Mouse (Mus musculus): ENCODE results near the gene Plk3. TPM values are rescaled to one million over a fixed set of nuclear protein-coding genes. Genes with fewer than 3 reads are reported as not detected.
A peak's percentile ranks its signal among the peaks of the same experiment; 100 is the strongest.

The Plk3 gene
- polyA plus RNA-seq, 1 experiment from 2014 or later = 4.0 TPM

- Histone ChIP-seq H3K27me3 (replicated peaks; ENCODE audit: insufficient read depth, low read length) (no peaks in the 10 kb centered on the region), H3K4me2 (replicated peaks; ENCODE audit: low read depth, low read length) (no peak overlapping the region), H3K36me3 (ENCODE audit: insufficient read depth, low read length) (peaks cover 35% of the 10 kb centered on the region), H3K27ac (ENCODE audit: low read length) (no peak overlapping the region), H3K4me1 (ENCODE audit: insufficient read depth, low read depth, low read length) (no peaks in the 10 kb centered on the region), H3K9ac (replicated peaks; ENCODE audit: low read depth) (no peak overlapping the region), H3K4me3 (ENCODE audit: low read depth, low read length) (no peak overlapping the region), H3K9me3 (ENCODE audit: low read length) (no peaks in the 10 kb centered on the region)
- no peak; the same call in 1 of the 2 replicates for TF ChIP-seq CTCF (IDR thresholded peaks at IDR 0.05)
- no peak for TF ChIP-seq EP300 (IDR thresholded peaks at IDR 0.05)
- DNase-seq (ENCODE audit: low spot score) (no peak), ATAC-seq (no peak)
- WGBS = 59% methylated on average over 6 of the region's 6 CpGs
Measured at GRCm38 (mm10) chr4:117149291-117150211, 15.8 kb upstream of the Plk3 start.

DNA sequence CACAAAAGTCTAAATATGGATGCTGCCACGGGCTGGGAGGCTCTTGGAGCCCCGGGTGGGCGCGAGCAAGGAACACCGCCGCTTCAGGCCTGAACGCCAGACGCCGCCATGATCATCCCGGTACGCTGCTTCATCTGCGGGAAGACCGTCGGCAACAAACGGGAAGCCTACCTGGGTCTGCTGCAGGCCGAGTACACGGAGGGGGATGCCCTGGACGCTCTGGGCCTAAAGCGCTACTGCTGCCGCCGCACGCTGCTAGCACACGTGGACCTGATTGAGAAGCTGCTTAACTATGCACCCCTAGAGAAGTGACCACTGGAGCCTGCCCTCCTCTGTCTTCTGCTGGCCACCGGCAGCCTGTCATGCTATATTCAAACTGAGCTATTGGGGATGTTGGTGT lies 15.1 kb upstream of the Plk3 start:
- Histone ChIP-seq H3K4me1 (ENCODE audit: insufficient read depth, low read depth, low read length) (no peaks in the 10 kb centered on the region), H3K27me3 (replicated peaks; ENCODE audit: insufficient read depth, low read length) (no peaks in the 10 kb centered on the region), H3K4me3 (ENCODE audit: low read depth, low read length) (no peak overlapping the region), H3K9me3 (ENCODE audit: low read length) (no peaks in the 10 kb centered on the region), H3K4me2 (replicated peaks; ENCODE audit: low read depth, low read length) (no peak overlapping the region), H3K27ac (ENCODE audit: low read length) (no peak overlapping the region), H3K9ac (replicated peaks; ENCODE audit: low read depth) (no peak overlapping the region), H3K36me3 (ENCODE audit: insufficient read depth, low read length) (peaks cover 30% of the 10 kb centered on the region; the same call in 1 of the 2 replicates)
- no peak for TF ChIP-seq EP300 (IDR thresholded peaks at IDR 0.05)
- TF ChIP-seq CTCF (IDR thresholded peaks at IDR 0.05) = no peak
- DNase-seq (ENCODE audit: low spot score) = no peak
- 64% methylated on average over 24 of the region's 24 CpGs for WGBS
- ATAC-seq = no peak

DNA sequence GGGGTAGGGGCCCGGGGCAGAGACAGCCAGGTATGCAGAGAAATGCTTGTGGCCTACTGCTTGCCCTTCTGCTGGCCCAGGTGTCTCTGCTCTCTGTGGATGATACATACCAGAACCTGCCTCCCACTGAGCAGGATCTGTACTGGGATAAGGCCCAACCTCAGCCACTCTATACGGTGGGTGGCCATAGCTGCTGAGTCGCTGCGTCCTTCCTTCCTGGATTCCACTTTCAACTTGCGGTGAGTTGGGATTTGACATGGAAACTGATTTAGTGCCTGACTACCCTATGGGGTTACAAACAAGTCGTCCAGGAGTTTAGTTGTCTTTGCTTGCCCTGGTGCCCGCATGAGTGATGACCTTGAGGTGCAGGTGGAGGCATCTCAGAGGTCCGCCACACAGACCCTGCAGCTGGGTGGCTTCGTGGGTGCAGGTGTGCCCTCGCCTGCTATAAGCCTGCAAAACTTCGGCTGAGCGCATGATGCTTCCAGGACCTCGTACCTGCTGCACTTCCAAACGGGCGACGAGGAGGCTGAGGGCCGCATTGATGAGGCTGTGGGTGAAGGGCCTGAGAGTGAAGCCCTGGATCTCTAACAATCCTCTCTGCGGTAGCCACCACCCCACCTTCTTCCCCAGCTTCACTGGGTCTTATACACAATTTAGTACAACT lies 14.4 kb upstream of the Plk3 start:
- H3K27ac ChIP-seq (ENCODE audit: low read length) = no peak overlapping the region
- H3K4me3 ChIP-seq (ENCODE audit: low read depth, low read length) = no peak overlapping the region
- ATAC-seq = no peak
- no peaks in the 10 kb centered on the region for H3K9me3 ChIP-seq (ENCODE audit: low read length)
- H3K4me1 ChIP-seq (ENCODE audit: insufficient read depth, low read depth, low read length) = no peaks in the 10 kb centered on the region
- peaks cover 24% of the 10 kb centered on the region; the same call in 1 of the 2 replicates for H3K36me3 ChIP-seq (ENCODE audit: insufficient read depth, low read length)
- no peaks in the 10 kb centered on the region for H3K27me3 ChIP-seq (replicated peaks; ENCODE audit: insufficient read depth, low read length)
- DNase-seq (ENCODE audit: low spot score) = no peak
- no peak overlapping the region for H3K9ac ChIP-seq (replicated peaks; ENCODE audit: low read depth)
- TF ChIP-seq CTCF (IDR thresholded peaks at IDR 0.05) (no peak), EP300 (IDR thresholded peaks at IDR 0.05) (no peak)
- 77% methylated on average over 18 of the region's 18 CpGs for WGBS
- H3K4me2 ChIP-seq (replicated peaks; ENCODE audit: low read depth, low read length) = no peak overlapping the region

DNA sequence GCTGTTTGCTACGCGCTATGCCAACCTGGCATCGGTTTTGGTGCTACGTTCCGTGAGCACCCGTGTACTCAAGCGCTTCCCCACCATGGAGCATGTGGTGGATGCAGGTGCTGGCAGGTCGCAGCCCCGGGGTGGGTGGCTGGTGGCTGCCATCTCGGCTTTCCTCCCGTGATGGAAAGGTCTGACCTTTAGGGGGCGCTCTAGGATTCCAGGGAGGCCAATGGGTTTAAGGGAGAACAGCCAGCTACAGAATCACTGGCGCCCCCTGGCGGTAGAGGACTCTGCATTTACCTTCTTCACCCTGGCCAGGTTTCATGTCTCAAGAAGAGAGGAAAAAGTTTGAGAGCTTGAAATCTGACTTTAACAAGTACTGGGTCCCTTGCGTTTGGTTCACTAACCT lies 12.4 kb upstream of the Plk3 start:
- Histone ChIP-seq H3K9me3 (ENCODE audit: low read length) (no peaks in the 10 kb centered on the region), H3K9ac (replicated peaks; ENCODE audit: low read depth) (no peak overlapping the region), H3K36me3 (ENCODE audit: insufficient read depth, low read length) (peaks cover 8% of the 10 kb centered on the region; the same call in 1 of the 2 replicates), H3K27ac (ENCODE audit: low read length) (no peak overlapping the region), H3K4me2 (replicated peaks; ENCODE audit: low read depth, low read length) (no peak overlapping the region), H3K4me3 (ENCODE audit: low read depth, low read length) (no peak overlapping the region), H3K27me3 (replicated peaks; ENCODE audit: insufficient read depth, low read length) (no peaks in the 10 kb centered on the region), H3K4me1 (ENCODE audit: insufficient read depth, low read depth, low read length) (no peaks in the 10 kb centered on the region)
- WGBS = 27% methylated on average over 15 of the region's 15 CpGs
- peak; percentile 98 for TF ChIP-seq CTCF (IDR thresholded peaks at IDR 0.05)
- no peak for TF ChIP-seq EP300 (IDR thresholded peaks at IDR 0.05)
- peak; percentile 92 for DNase-seq (ENCODE audit: low spot score)
- peak; percentile 71 for ATAC-seq

DNA sequence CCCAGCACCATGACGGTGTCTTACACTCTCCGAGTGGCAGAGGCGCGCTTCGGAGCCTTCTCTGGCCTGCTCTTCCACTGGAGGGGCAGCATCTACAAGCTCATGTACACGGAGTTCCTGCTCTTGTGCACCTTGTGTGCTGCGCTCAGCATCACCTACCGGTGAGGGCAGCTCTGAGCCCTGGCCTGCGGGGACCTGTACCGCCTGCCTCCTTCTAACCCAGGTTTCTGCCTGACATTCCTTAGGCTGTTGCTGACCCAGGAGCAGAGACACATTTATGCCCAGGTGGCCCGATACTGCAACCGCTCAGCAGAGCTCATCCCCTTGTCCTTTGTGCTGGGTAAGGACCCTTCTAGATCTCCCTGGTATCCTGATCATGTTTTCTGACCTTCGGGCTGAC lies 11.5 kb upstream of the Plk3 start:
- Histone ChIP-seq H3K27me3 (replicated peaks; ENCODE audit: insufficient read depth, low read length) (no peaks in the 10 kb centered on the region), H3K36me3 (ENCODE audit: insufficient read depth, low read length) (peaks cover under 1% of the 10 kb centered on the region; the same call in 1 of the 2 replicates), H3K9ac (replicated peaks; ENCODE audit: low read depth) (no peak overlapping the region), H3K4me2 (replicated peaks; ENCODE audit: low read depth, low read length) (no peak overlapping the region), H3K4me1 (ENCODE audit: insufficient read depth, low read depth, low read length) (no peaks in the 10 kb centered on the region), H3K9me3 (ENCODE audit: low read length) (no peaks in the 10 kb centered on the region), H3K27ac (ENCODE audit: low read length) (no peak overlapping the region), H3K4me3 (ENCODE audit: low read depth, low read length) (no peak overlapping the region)
- DNase-seq (ENCODE audit: low spot score) = no peak
- WGBS = 86% methylated on average over 13 of the region's 13 CpGs
- no peak for ATAC-seq
- TF ChIP-seq EP300 (IDR thresholded peaks at IDR 0.05) (no peak), CTCF (IDR thresholded peaks at IDR 0.05) (no peak)

DNA sequence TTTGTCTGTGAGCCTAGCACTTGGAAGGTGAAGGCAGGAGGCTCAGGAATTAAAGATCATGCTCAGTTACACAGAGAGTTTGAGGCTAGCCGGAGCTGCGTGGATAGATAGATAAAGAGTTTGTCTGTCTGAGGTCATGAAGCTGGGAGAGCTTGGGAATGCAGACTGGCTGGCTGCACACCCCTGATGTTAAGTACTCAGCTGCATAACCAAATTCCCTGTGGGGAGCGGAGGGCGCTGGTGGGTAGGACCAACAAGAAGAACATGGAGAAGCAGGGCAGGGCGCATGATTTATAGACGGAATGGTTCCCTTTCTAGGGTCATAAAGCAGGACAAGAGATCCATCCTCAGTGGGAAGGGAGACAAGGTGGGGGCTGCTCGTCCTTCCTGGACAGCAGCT lies 9.3 kb upstream of the Plk3 start:
- Histone ChIP-seq H3K4me1 (ENCODE audit: insufficient read depth, low read depth, low read length) (no peaks in the 10 kb centered on the region), H3K27me3 (replicated peaks; ENCODE audit: insufficient read depth, low read length) (no peaks in the 10 kb centered on the region), H3K9ac (replicated peaks; ENCODE audit: low read depth) (no peak overlapping the region), H3K9me3 (ENCODE audit: low read length) (no peaks in the 10 kb centered on the region), H3K4me2 (replicated peaks; ENCODE audit: low read depth, low read length) (no peak overlapping the region), H3K27ac (ENCODE audit: low read length) (no peak overlapping the region), H3K36me3 (ENCODE audit: insufficient read depth, low read length) (no peaks in the 10 kb centered on the region), H3K4me3 (ENCODE audit: low read depth, low read length) (no peak overlapping the region)
- ATAC-seq (no peak), DNase-seq (ENCODE audit: low spot score) (no peak)
- 49% methylated on average over 7 of the region's 7 CpGs for WGBS
- no peak for TF ChIP-seq CTCF (IDR thresholded peaks at IDR 0.05)
- TF ChIP-seq EP300 (IDR thresholded peaks at IDR 0.05) = no peak

Measured in lung, postnatal 0 days (tissue).